Mouse (Mus musculus): ENCODE results near the gene Abcb10. TPM values are rescaled to one million over a fixed set of nuclear protein-coding genes. Genes with fewer than 3 reads are reported as not detected.

Abcb10 gene
- total RNA-seq, 4 experiments from 2014 or later, result 12.0 to 23.2 (median 16.6) TPM

Small RNA genes within 50 kb of the gene (microRNA-seq; reads per million reads assigned to microRNA genes)
- gene Mir1967, result 0 reads per million in 2 experiments

Other genes with a start within 250 kb of the Abcb10 start
- gene Rab4a, start 177.1 kb downstream of the Abcb10 start, total RNA-seq (2022), result 10 to 100 TPM; 24.3 to 40.6 (median 34.0) TPM
- 1 to 10 TPM; 2.2 to 3.3 (median 2.3) TPM for gene Ccsap, start 122.9 kb downstream of the Abcb10 start, total RNA-seq (2022)
- gene Acta1, start 88.4 kb downstream of the Abcb10 start, total RNA-seq (2022), result 1 to 10 TPM in 2 of 4 experiments, under 1 TPM in 2; 0.17 to 4.4 (median 0.80) TPM
- gene Nup133, start 33.9 kb downstream of the Abcb10 start, total RNA-seq (2022), result 10 to 100 TPM; 22.9 to 27.7 (median 23.7) TPM
- gene Taf5l, start 38.3 kb upstream of the Abcb10 start, total RNA-seq (2022), result 10 to 100 TPM; 20.0 to 27.7 (median 24.9) TPM
- gene Urb2, start 38.4 kb upstream of the Abcb10 start, total RNA-seq (2022), result 10 to 100 TPM; 11.8 to 14.7 (median 14.2) TPM
- 10 to 100 TPM; 47.0 to 66.5 (median 54.4) TPM for gene Galnt2, start 248.3 kb upstream of the Abcb10 start, total RNA-seq (2022)

Data from adrenal gland, adult 8-10 months (tissue).